Mouse (Mus musculus) thymus, adult 2 months (tissue): ENCODE data around the gene Fate1. TPM values are rescaled to one million over a fixed set of nuclear protein-coding genes. Genes with fewer than 3 reads are reported as not detected.

Source experiments
- DNase-seq: peaks from one replicate; pipeline ENCODE4 v3.0.0; 2021
- H3K27ac ChIP-seq: fragments of 200-500 bp; 2 replicates; pipeline ENCODE4 v1.5.1; 2012; ENCODE audit warnings: low read length, control low read depth; ENCODE audit not compliant: control insufficient read depth, insufficient read depth
- H3K27me3 ChIP-seq: fragments of 200-500 bp; 2 replicates; pipeline ENCODE4 v1.6.1; 2012; ENCODE audit warnings: mild to moderate bottlenecking, low read length, moderate library complexity, mixed read lengths; ENCODE audit not compliant: control insufficient read depth, insufficient read depth
- H3K36me3 ChIP-seq: fragments of 200-500 bp; 2 replicates; pipeline ENCODE4 v1.6.1; 2012; ENCODE audit warnings: mild to moderate bottlenecking, low read length, moderate library complexity; ENCODE audit not compliant: control insufficient read depth, insufficient read depth
- H3K4me1 ChIP-seq: fragments of 200-500 bp; replicated peaks from 2 replicates; pipeline ENCODE4 v1.6.1; 2012; ENCODE audit warnings: low read length; ENCODE audit not compliant: control insufficient read depth, insufficient read depth
- H3K4me3 ChIP-seq: fragments of 200-500 bp; 2 replicates; pipeline ENCODE4 v1.5.1; 2012; ENCODE audit warnings: mild to moderate bottlenecking, low read length, control low read depth, moderate library complexity; ENCODE audit not compliant: control insufficient read depth, insufficient read depth
- CTCF ChIP-seq: fragments of 200-500 bp; IDR thresholded peaks from 2 replicates; pipeline ENCODE4 v1.5.1; 2012; ENCODE audit warnings: mild to moderate bottlenecking, control low read depth, low read length, moderate library complexity, borderline replicate concordance; ENCODE audit not compliant: control insufficient read depth, poor library complexity, insufficient read depth; ENCODE audit errors: extremely low read depth
- POLR2A ChIP-seq: fragments of 200-500 bp; IDR thresholded peaks from 2 replicates; pipeline ENCODE4 v1.6.1; 2012; ENCODE audit warnings: mild to moderate bottlenecking, low read length, control low read depth, moderate library complexity; ENCODE audit not compliant: control insufficient read depth, poor library complexity, insufficient read depth; ENCODE audit errors: extremely low read depth
- WGBS: fragments of 180-500 bp; shearing (Covaris S2); methylation state at CpG from one replicate; pipeline ENCODE4 v1.1.7; 2018; 5-methylcytosine and 5-hydroxymethylcytosine counted together
- polyA plus RNA-seq: library from polyadenylated mRNA; depleted of rRNA; stranded (reverse); fragments of >200 nt; gene quantifications from 2 replicates; pipeline ENCODE4 v1.2.3, GENCODE M21; 2012; rRNA removed

Gene Fate1
- polyA plus RNA-seq, 1 experiment = not detected

- Histone ChIP-seq H3K4me3 (no peak overlapping the region), H3K27ac (no peak overlapping the region), H3K27me3 (no peaks in the 10 kb centered on the region), H3K4me1 (no peaks in the 10 kb centered on the region), H3K36me3 (no peaks in the 10 kb centered on the region)
- DNase-seq = no peak
- TF ChIP-seq POLR2A (no peak), CTCF (no peak)
- 90% methylated on average over 1 of the region's 1 CpGs for WGBS
Observed at GRCm38 (mm10) chrX:71995972-71996371, 23.2 kb downstream of the Fate1 start.

- no peak overlapping the region for H3K4me3 ChIP-seq
- TF ChIP-seq CTCF (no peak), POLR2A (no peak)
- no peaks in the 10 kb centered on the region for H3K27me3 ChIP-seq
- DNase-seq = no peak
- H3K27ac ChIP-seq = no peak overlapping the region
- H3K36me3 ChIP-seq = no peaks in the 10 kb centered on the region
- H3K4me1 ChIP-seq = no peaks in the 10 kb centered on the region
Observed at GRCm38 (mm10) chrX:72009930-72010329, 37.1 kb downstream of the Fate1 start.

GRCm38 (mm10) chrX:72012236-72012635 is 39.5 kb downstream of the Fate1 start:
- TF ChIP-seq POLR2A (no peak), CTCF (no peak)
- Histone ChIP-seq H3K4me1 (no peaks in the 10 kb centered on the region), H3K27me3 (no peaks in the 10 kb centered on the region), H3K27ac (no peak overlapping the region), H3K36me3 (no peaks in the 10 kb centered on the region), H3K4me3 (no peak overlapping the region)
- 61% methylated on average over 9 of the region's 9 CpGs for WGBS
- no peak for DNase-seq

- H3K36me3 ChIP-seq = no peaks in the 10 kb centered on the region
- H3K4me3 ChIP-seq = no peak overlapping the region
- DNase-seq = no peak
- TF ChIP-seq CTCF (no peak), POLR2A (no peak)
- no peak overlapping the region for H3K27ac ChIP-seq
- no peaks in the 10 kb centered on the region for H3K27me3 ChIP-seq
- WGBS = 21% methylated on average over 3 of the region's 3 CpGs
- H3K4me1 ChIP-seq = no peaks in the 10 kb centered on the region
Observed at GRCm38 (mm10) chrX:72012804-72013203, 40.0 kb downstream of the Fate1 start.

- Histone ChIP-seq H3K27ac (no peak overlapping the region), H3K4me1 (no peaks in the 10 kb centered on the region), H3K36me3 (no peaks in the 10 kb centered on the region), H3K4me3 (no peak overlapping the region), H3K27me3 (no peaks in the 10 kb centered on the region)
- 96% methylated on average over 1 of the region's 1 CpGs for WGBS
- TF ChIP-seq CTCF (no peak), POLR2A (no peak)
- DNase-seq = no peak
Observed at GRCm38 (mm10) chrX:72022241-72022640, 49.5 kb downstream of the Fate1 start.

- no peak for DNase-seq
- 43% methylated on average over 10 of the region's 10 CpGs for WGBS
- no peak overlapping the region for H3K4me3 ChIP-seq
- H3K36me3 ChIP-seq = no peaks in the 10 kb centered on the region
- H3K4me1 ChIP-seq = no peaks in the 10 kb centered on the region
- no peak overlapping the region for H3K27ac ChIP-seq
- H3K27me3 ChIP-seq = no peaks in the 10 kb centered on the region
- TF ChIP-seq CTCF (no peak), POLR2A (no peak)
Observed at GRCm38 (mm10) chrX:72022750-72023398, 50.1 kb downstream of the Fate1 start.

- 45% methylated on average over 3 of the region's 3 CpGs for WGBS
Observed at GRCm38 (mm10) chrX:72023542-72023941, 50.8 kb downstream of the Fate1 start.

More at GRCm38 (mm10) chrX:72023542-72023941, 50.8 kb downstream of the Fate1 start:
- no peak for DNase-seq
- no peaks in the 10 kb centered on the region for H3K4me1 ChIP-seq
- no peak overlapping the region for H3K4me3 ChIP-seq
- TF ChIP-seq POLR2A = no peak
- TF ChIP-seq CTCF = no peak
- H3K36me3 ChIP-seq = no peaks in the 10 kb centered on the region
- no peaks in the 10 kb centered on the region for H3K27me3 ChIP-seq
- H3K27ac ChIP-seq = no peak overlapping the region

Other genes with a start within 250 kb of the Fate1 start
- 2.7 and 3.0 TPM in 2 replicates for gene Vma21, start 157.1 kb upstream of the Fate1 start, polyA plus RNA-seq
- 0.35 and 0.68 TPM in 2 replicates for gene Gm1141, start 52.0 kb upstream of the Fate1 start, polyA plus RNA-seq
- 1.9 and 3.5 TPM in 2 replicates for gene Prrg3, start 10.4 kb upstream of the Fate1 start, polyA plus RNA-seq
- 0.84 and 0.96 TPM in 2 replicates for gene Cnga2, start 18.9 kb downstream of the Fate1 start, polyA plus RNA-seq
- gene Magea4, start 249.0 kb downstream of the Fate1 start, polyA plus RNA-seq = not detected in 2 replicates